Mouse (Mus musculus) ES-Bruce4 (cell line): ENCODE measurements around the gene Olfr594.

Source experiments
- CTCF ChIP-seq: IDR thresholded peaks from one replicate; pipeline ENCODE4 v1.8.1; 2011; ENCODE audit warnings: low read depth, low read length
- EP300 ChIP-seq: IDR thresholded peaks from 2 replicates; pipeline ENCODE4 v1.6.1; 2011; ENCODE audit warnings: low read depth, low read length; ENCODE audit not compliant: insufficient read depth

GRCm38 (mm10) chr7:103216696-103217095 is at the start of gene Olfr594:
- no peak for TF ChIP-seq EP300
- TF ChIP-seq CTCF, result no peak
